Mouse (Mus musculus) T-cell, adult 66 days (primary cell): ENCODE data around the gene Camkmt. TPM values are rescaled to one million over a fixed set of nuclear protein-coding genes. Genes with fewer than 3 reads are reported as not detected.

Experiments
- total RNA-seq, 2 experiments: library from RNA; stranded (reverse); gene quantifications; 3 replicates in 1 of 2; 4 replicates in 1 of 2; pipeline ENCODE4 v1.2.4; 2023

The Camkmt gene
- total RNA-seq = 1 to 10 TPM; 6.6 to 8.2 TPM

DNA sequence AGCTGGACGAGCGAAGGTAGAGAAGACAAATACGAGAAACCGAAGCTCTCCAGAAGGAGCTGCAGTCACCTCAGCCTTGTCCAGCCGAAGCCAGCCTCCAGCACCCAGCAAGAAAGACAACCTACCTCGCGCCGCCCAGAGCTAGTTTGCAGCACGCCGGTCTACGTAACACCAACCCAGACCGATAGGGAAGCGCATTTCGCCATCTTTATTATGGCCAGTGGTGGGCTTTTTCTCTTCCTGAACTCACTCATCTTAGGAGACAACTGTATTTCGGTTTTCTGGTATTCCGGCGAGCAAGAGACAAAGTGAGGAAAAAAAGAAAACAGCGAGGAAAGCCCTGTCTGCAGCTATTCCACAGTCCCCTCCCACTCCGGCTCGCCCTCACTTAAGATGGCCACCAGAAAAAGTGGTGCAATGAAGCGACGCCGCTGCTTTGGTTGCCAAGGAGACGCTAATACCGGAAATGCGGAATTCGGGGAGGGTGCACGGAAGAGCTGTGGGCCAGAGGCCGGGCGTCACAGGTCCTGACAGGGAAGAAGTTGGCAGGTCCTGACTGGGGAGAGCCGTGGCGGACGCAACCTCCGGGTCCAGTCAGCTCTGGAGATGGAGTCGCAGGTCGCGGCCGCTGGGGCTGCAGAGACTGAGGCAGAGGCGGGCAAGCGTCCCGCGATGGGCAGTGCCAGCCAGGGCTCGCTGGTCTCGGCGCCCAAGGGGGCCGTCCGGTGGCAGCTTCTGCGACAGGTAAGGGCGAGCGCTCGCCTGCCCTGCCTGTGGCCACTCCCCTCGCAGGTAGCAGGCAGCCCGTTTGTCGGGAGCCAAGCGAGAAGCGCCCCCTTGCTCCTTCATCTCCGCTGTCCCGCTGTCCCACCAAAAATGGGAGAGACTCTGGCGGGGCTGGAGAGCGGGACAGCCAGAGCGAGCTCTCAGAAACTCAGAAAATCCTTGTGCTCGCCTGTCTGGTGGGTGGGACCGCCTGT lies at the start of gene Camkmt, which contains the start of gene Prepl:
Gene Camkmt (plus strand): TSS at position 433 of the 980 bp plus-strand sequence.
Gene Prepl (minus strand): TSS at position 122 of the 980 bp plus-strand sequence.

Other genes starting within 250 kb of the Camkmt start
- gene Ppm1b, start 133.8 kb upstream of the Camkmt start, total RNA-seq = 100 to 1,000 TPM; 109 to 112 TPM
- 1 to 10 TPM; 4.0 to 5.5 TPM for gene Slc3a1, start 62.2 kb upstream of the Camkmt start, total RNA-seq
- 10 to 100 TPM; 17.4 to 24.6 TPM for gene Prepl, start 311 bp upstream of the Camkmt start, total RNA-seq